Mouse (Mus musculus) cerebellum, adult 2 months (tissue): ENCODE data around the gene Sycn.

ENCODE experiments used
- CTCF ChIP-seq: fragments of 200-500 bp; IDR thresholded peaks from 2 replicates; pipeline ENCODE4 v1.5.1; 2011; ENCODE audit warnings: low read depth, mild to moderate bottlenecking, control low read depth, low read length, moderate library complexity, borderline replicate concordance; ENCODE audit not compliant: insufficient read depth
- POLR2A ChIP-seq: fragments of 200-500 bp; IDR thresholded peaks from 2 replicates; pipeline ENCODE4 v1.6.1; 2011; ENCODE audit warnings: low read length, control low read depth, borderline replicate concordance; ENCODE audit not compliant: insufficient read depth

GRCm38 (mm10) chr7:28584468-28584867 lies 43.8 kb downstream of the Sycn start:
- TF ChIP-seq CTCF, result no peak
- TF ChIP-seq POLR2A, result no peak
